Mouse (Mus musculus) gastrocnemius, postnatal 4 days (tissue): Measurements from ENCODE around the gene Xrcc1. TPM values are rescaled to one million over a fixed set of nuclear protein-coding genes. Genes with fewer than 3 reads are reported as not detected.
"Not testable (repeated sequence)": the region's sequence is repeated elsewhere in the genome, so short reads cannot be mapped to it uniquely, and the experiment has no call there.

ENCODE experiments used
- DNase-seq, 2 experiments: peaks; one replicate each; pipeline ENCODE4 v3.0.0; 2021 to 2022; ENCODE audit warnings: low spot score in 2 of 2, mixed read lengths in 2 of 2
- long read RNA-seq, 2 experiments: library from polyadenylated mRNA; stranded (forward); transcript quantifications; one replicate each; pipeline ENCODE4 v2.0.0; 2021
- total RNA-seq, 2 experiments: library from RNA; stranded (reverse); gene quantifications; 2 replicates each; pipeline ENCODE4 v1.2.3; 2021

Gene Xrcc1
- total RNA-seq, result 10 to 100 TPM; 44.4 to 45.2 TPM
- long read RNA-seq, experiment 1, transcript Xrcc1-201 (17 exons, 2,155 nt), result major isoform, 34 of 44 reads
- long read RNA-seq, experiment 1, partial matches to known transcripts, result 4 of 44 reads
- long read RNA-seq, experiment 1, other reads (novel, unspliced or antisense), result 6 of 44 reads
- long read RNA-seq, experiment 2, transcript Xrcc1-201 (17 exons, 2,155 nt), result major isoform, 41 of 61 reads
- long read RNA-seq, experiment 2, partial matches to known transcripts, result 6 of 61 reads
- long read RNA-seq, experiment 2, other reads (novel, unspliced or antisense), result 14 of 61 reads

GRCm38 (mm10) chr7:24546068-24546614 is at the start of gene Xrcc1, which contains the start of gene Pinlyp:
Gene Xrcc1 (plus strand): TSS chr7:24546289.
Gene Pinlyp (minus strand): TSS chr7:24546118.
- DNase-seq, result no peak

- no peak for DNase-seq
These were observed 46.1 kb upstream of the Xrcc1 start for GRCm38 (mm10) chr7:24499856-24500577.

- DNase-seq, result no peak
These were observed 45.2 kb upstream of the Xrcc1 start for GRCm38 (mm10) chr7:24500929-24501328.

- DNase-seq, result no peak
These were observed 44.6 kb upstream of the Xrcc1 start for GRCm38 (mm10) chr7:24501492-24501891.

- DNase-seq, result no peak
These were observed 42.1 kb upstream of the Xrcc1 start for GRCm38 (mm10) chr7:24504004-24504403.

GRCm38 (mm10) chr7:24504868-24505267 is 41.2 kb upstream of the Xrcc1 start:
- DNase-seq, result no peak

- no peak for DNase-seq
These were observed 40.5 kb upstream of the Xrcc1 start for GRCm38 (mm10) chr7:24505447-24506064.

GRCm38 (mm10) chr7:24506065-24506459 is 40.0 kb upstream of the Xrcc1 start:
- no peak for DNase-seq

GRCm38 (mm10) chr7:24506476-24506837 is 39.6 kb upstream of the Xrcc1 start:
- DNase-seq, result peak in 1 of 2 experiments; percentile 59

GRCm38 (mm10) chr7:24506838-24507725 is 39.0 kb upstream of the Xrcc1 start, which contains the start of gene Zfp428:
Gene Zfp428 (plus strand): TSS chr7:24507006.
- peak; percentile 83 to 91 for DNase-seq

GRCm38 (mm10) chr7:24507726-24508114 is 38.4 kb upstream of the Xrcc1 start:
- no peak for DNase-seq

- DNase-seq, result no peak
These were observed 33.7 kb upstream of the Xrcc1 start, which contains the start of gene AC161166.1 for GRCm38 (mm10) chr7:24512355-24512754. Gene AC161166.1 (minus strand): TSS chr7:24512455.

- DNase-seq, result not testable (repeated sequence)
These were observed 29.8 kb upstream of the Xrcc1 start for GRCm38 (mm10) chr7:24516319-24516718.

GRCm38 (mm10) chr7:24517077-24517476 is 29.0 kb upstream of the Xrcc1 start:
- no peak for DNase-seq

GRCm38 (mm10) chr7:24517654-24518053 is 28.4 kb upstream of the Xrcc1 start:
- no peak for DNase-seq

GRCm38 (mm10) chr7:24519130-24519529 is 27.0 kb upstream of the Xrcc1 start:
- no peak for DNase-seq

GRCm38 (mm10) chr7:24520054-24520453 is 26.0 kb upstream of the Xrcc1 start:
- not testable (repeated sequence) for DNase-seq

- no peak for DNase-seq
These were observed 23.3 kb upstream of the Xrcc1 start for GRCm38 (mm10) chr7:24522805-24523204.

GRCm38 (mm10) chr7:24523723-24524122 is 22.4 kb upstream of the Xrcc1 start:
- DNase-seq, result no peak

GRCm38 (mm10) chr7:24524978-24525377 is 21.1 kb upstream of the Xrcc1 start:
- DNase-seq, result no peak
